Mouse (Mus musculus): ENCODE measurements around the gene Fam241a. TPM values are rescaled to one million over a fixed set of nuclear protein-coding genes. Genes with fewer than 3 reads are reported as not detected.

Gene Fam241a
- total and polyA plus RNA-seq, 3 experiments = 1.6 to 12.7 (median 5.3) TPM

GRCm38 (mm10) chr3:127875059-127875458 is 21.1 kb downstream of the Fam241a start:
- Histone ChIP-seq H3K4me3 (replicated peaks in 1 of 3; ENCODE audit: low read depth in 2 of 3, low read length in 2 of 3, poor library complexity in 1 of 3) (no peak overlapping the region), H3K36me3 (replicated peaks in 1 of 2; ENCODE audit: control insufficient read depth in 1 of 2, insufficient read depth in 1 of 2, low read length in 1 of 2) (no peaks in the 10 kb centered on the region), H3K79me2 (replicated peaks; ENCODE audit: control insufficient read depth, extremely low read depth, insufficient read depth, poor library complexity, severe bottlenecking) (no peaks in the 10 kb centered on the region), H3K27me3 (replicated peaks) (no peaks in the 10 kb centered on the region), H3K27ac (ENCODE audit: insufficient read depth, low read depth) (no peak overlapping the region), H3K9ac (ENCODE audit: insufficient read depth, low read depth) (no peak overlapping the region), H3K9me3 (replicated peaks; ENCODE audit: low read length) (no peaks in the 10 kb centered on the region), H3K4me2 (ENCODE audit: insufficient read depth, low read depth, poor library complexity, severe bottlenecking) (no peak overlapping the region), H3K4me1 (ENCODE audit: control insufficient read depth in 1 of 2, insufficient read depth in 2 of 2) (no peaks in the 10 kb centered on the region)
- in situ Hi-C loops (cut with MboI; ENCODE audit: low pct_ligation_motif_present, low pct_unique_long_range_greater_than_20kb, low sequenced_read_pairs) (no loop called here), dilution Hi-C loops (cut with MboI; ENCODE audit: extremely low pct_ligation_motif_present, extremely low pct_unique_long_range_greater_than_20kb, low sequenced_read_pairs) (no loop called here)
- TF ChIP-seq KAT2A (IDR thresholded peaks at IDR 0.05; ENCODE audit: insufficient replicate concordance, low read length) = no peak
- DNase-seq (ENCODE audit: extremely low read depth) = no peak

GRCm38 (mm10) chr3:127874254-127874883 is 21.8 kb downstream of the Fam241a start:
- no peaks in the 10 kb centered on the region for H3K79me2 ChIP-seq (replicated peaks; ENCODE audit: control insufficient read depth, extremely low read depth, insufficient read depth, poor library complexity, severe bottlenecking)
- no peaks in the 10 kb centered on the region for H3K36me3 ChIP-seq (replicated peaks in 1 of 2; ENCODE audit: control insufficient read depth in 1 of 2, insufficient read depth in 1 of 2, low read length in 1 of 2)
- dilution Hi-C loops (cut with MboI; ENCODE audit: extremely low pct_ligation_motif_present, extremely low pct_unique_long_range_greater_than_20kb, low sequenced_read_pairs) (no loop called here), in situ Hi-C loops (cut with MboI; ENCODE audit: low pct_ligation_motif_present, low pct_unique_long_range_greater_than_20kb, low sequenced_read_pairs) (no loop called here)
- H3K27ac ChIP-seq (ENCODE audit: insufficient read depth, low read depth) = no peak overlapping the region
- H3K27me3 ChIP-seq (replicated peaks) = no peaks in the 10 kb centered on the region
- no peak overlapping the region for H3K4me3 ChIP-seq (replicated peaks in 1 of 3; ENCODE audit: low read depth in 2 of 3, low read length in 2 of 3, poor library complexity in 1 of 3)
- H3K4me1 ChIP-seq (ENCODE audit: control insufficient read depth in 1 of 2, insufficient read depth in 2 of 2) = no peaks in the 10 kb centered on the region
- H3K4me2 ChIP-seq (ENCODE audit: insufficient read depth, low read depth, poor library complexity, severe bottlenecking) = no peak overlapping the region
- TF ChIP-seq PAX5 (IDR thresholded peaks at IDR 0.05; ENCODE audit: low read length) = no peak
- no peak for TF ChIP-seq SMC3 (IDR thresholded peaks at IDR 0.05; ENCODE audit: low read depth, low read length)
- TF ChIP-seq TBP (conservative IDR thresholded peaks at IDR 0.05; ENCODE audit: low read depth, low read length) = no peak
- TF ChIP-seq USF1 (IDR thresholded peaks at IDR 0.05; ENCODE audit: low read depth, low read length) = no peak
- no peak for TF ChIP-seq MAFK (IDR thresholded peaks at IDR 0.05; ENCODE audit: insufficient replicate concordance, low read length)
- DNase-seq (ENCODE audit: extremely low read depth) = no peak
- H3K9me3 ChIP-seq (replicated peaks; ENCODE audit: low read length) = no peaks in the 10 kb centered on the region
- no peak overlapping the region for H3K9ac ChIP-seq (ENCODE audit: insufficient read depth, low read depth)

GRCm38 (mm10) chr3:127871575-127871974 is 24.5 kb downstream of the Fam241a start:
- Histone ChIP-seq H3K9ac (ENCODE audit: insufficient read depth, low read depth) (no peak overlapping the region), H3K27me3 (replicated peaks) (no peaks in the 10 kb centered on the region), H3K4me3 (replicated peaks in 1 of 3; ENCODE audit: low read depth in 2 of 3, low read length in 2 of 3, poor library complexity in 1 of 3) (no peak overlapping the region), H3K27ac (ENCODE audit: insufficient read depth, low read depth) (no peak overlapping the region), H3K4me1 (ENCODE audit: control insufficient read depth in 1 of 2, insufficient read depth in 2 of 2) (0 out of 4 replicates have a peak, but pooled peaks cover 0 to 3% of the 10 kb centered on the region in 2 experiments), H3K79me2 (replicated peaks; ENCODE audit: control insufficient read depth, extremely low read depth, insufficient read depth, poor library complexity, severe bottlenecking) (no peaks in the 10 kb centered on the region), H3K9me3 (replicated peaks; ENCODE audit: low read length) (no peaks in the 10 kb centered on the region), H3K36me3 (replicated peaks in 1 of 2; ENCODE audit: control insufficient read depth in 1 of 2, insufficient read depth in 1 of 2, low read length in 1 of 2) (no peaks in the 10 kb centered on the region), H3K4me2 (ENCODE audit: insufficient read depth, low read depth, poor library complexity, severe bottlenecking) (no peak overlapping the region)
- dilution Hi-C loops (cut with MboI; ENCODE audit: extremely low pct_ligation_motif_present, extremely low pct_unique_long_range_greater_than_20kb, low sequenced_read_pairs) = no loop called here
- DNase-seq (ENCODE audit: extremely low read depth) = no peak
- TF ChIP-seq NELFE (IDR thresholded peaks at IDR 0.05; ENCODE audit: low read depth, low read length) (no peak), CHD2 (IDR thresholded peaks at IDR 0.05; ENCODE audit: low read length) (no peak), SMC3 (IDR thresholded peaks at IDR 0.05; ENCODE audit: low read depth, low read length) (no peak), MYC (IDR thresholded peaks at IDR 0.05; ENCODE audit: low read depth, low read length) (no peak), ZNF384 (IDR thresholded peaks at IDR 0.05; ENCODE audit: low read depth, low read length) (no peak), MEF2A (IDR thresholded peaks at IDR 0.05; ENCODE audit: borderline replicate concordance, low read depth, low read length) (no peak), ZKSCAN1 (IDR thresholded peaks at IDR 0.05; ENCODE audit: borderline replicate concordance, low read depth, low read length) (no peak), POLR2AphosphoS2 (IDR thresholded peaks at IDR 0.05; ENCODE audit: low read depth, low read length) (no peak), UBTF (IDR thresholded peaks at IDR 0.05; ENCODE audit: low read depth, low read length) (no peak), JUN (IDR thresholded peaks at IDR 0.05; ENCODE audit: insufficient read depth, low read depth, low read length) (no peak), PAX5 (IDR thresholded peaks at IDR 0.05; ENCODE audit: low read length) (no peak), NRF1 (IDR thresholded peaks at IDR 0.05; ENCODE audit: low read depth, low read length) (no peak)
- in situ Hi-C loops (cut with MboI; ENCODE audit: low pct_ligation_motif_present, low pct_unique_long_range_greater_than_20kb, low sequenced_read_pairs) = no loop called here
